Mouse (Mus musculus): ENCODE results near the gene Slc11a2.
"Not testable (repeated sequence)": the region's sequence is repeated elsewhere in the genome, so short reads cannot be mapped to it uniquely, and the experiment has no call there.

GRCm38 (mm10) chr15:100341314-100341980 lies 83.4 kb downstream of the Slc11a2 start:
- not testable (repeated sequence) for TF ChIP-seq CTCF (IDR thresholded peaks at IDR 0.05); EP300 (IDR thresholded peaks at IDR 0.05; ENCODE audit: insufficient read depth, low read depth, low read length); POLR2A (IDR thresholded peaks at IDR 0.05; ENCODE audit: insufficient read depth, low read depth, low read length)

Data from heart, adult 2 months (tissue).